Mouse (Mus musculus) retina, embryonic 14.5 days (tissue): ENCODE data around the gene Pdgfra.

Source experiments
- DNase-seq: peaks from one replicate; pipeline ENCODE4 v3.0.0-alpha.2; 2015; ENCODE audit warnings: low spot score

The Pdgfra gene

DNA sequence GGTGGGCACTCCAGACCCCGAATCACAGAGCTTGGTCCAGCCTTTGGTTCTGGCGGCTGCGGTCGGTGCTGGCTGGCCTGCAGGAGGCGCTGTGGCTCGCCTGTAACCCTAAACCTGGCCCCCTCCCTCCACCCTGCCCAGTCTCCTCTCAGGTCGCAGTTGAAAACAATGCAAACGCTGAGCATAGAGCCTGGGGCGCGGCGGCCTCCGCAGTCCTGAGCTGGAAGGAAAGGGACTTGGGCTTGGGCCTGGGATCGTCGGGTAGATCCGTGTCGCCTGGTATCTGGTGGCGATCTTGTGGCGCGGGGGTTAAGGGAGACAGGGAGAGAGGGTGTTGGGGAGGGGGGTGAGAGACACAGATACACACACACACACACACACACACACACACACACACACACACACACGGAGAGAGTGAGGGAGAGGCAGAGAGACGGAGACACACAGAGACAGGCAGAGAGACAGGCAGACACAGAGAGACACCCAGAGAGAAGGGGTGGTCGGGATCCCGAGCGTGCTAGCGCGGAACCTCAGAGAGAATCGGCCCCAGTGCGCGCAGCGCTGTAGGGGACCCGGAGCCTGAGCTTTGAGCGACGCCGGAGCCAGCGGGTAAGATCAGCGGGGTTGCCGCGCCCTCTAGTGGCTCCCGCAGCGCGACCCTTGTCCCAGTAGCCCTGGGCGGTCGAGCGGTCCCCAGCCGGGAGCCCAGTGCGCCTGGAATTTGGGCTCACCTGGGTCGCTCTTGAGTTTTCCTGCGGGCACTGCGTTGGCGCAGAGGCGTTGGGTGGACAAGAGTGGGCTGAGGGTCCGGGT, 3.9 kb downstream of the Pdgfra start:
- peak; percentile 90 for DNase-seq

GRCm38 (mm10) chr5:75156554-75157036, 4.5 kb downstream of the Pdgfra start:
- DNase-seq, result peak; percentile 64

DNA sequence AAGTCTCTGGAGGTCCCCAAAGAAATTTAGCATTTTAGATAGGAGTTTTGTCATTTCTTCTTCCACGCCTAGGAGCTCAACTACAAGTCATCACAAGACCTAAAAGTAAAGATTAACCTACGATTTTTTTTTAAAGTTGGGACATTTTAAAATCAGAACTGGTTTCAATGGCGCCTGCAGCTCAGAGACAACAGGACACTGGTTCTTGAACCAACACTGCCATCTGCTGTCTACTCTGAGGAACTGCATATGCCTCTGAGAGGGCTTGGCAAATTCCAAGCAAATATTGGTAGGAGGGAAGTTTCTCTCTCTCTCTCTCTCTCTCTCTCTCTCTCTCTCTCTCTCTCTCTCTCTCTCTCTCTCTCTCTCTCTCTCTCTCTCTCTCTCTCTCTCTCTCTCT, 4.9 kb downstream of the Pdgfra start:
- DNase-seq, result peak; percentile 93

DNA sequence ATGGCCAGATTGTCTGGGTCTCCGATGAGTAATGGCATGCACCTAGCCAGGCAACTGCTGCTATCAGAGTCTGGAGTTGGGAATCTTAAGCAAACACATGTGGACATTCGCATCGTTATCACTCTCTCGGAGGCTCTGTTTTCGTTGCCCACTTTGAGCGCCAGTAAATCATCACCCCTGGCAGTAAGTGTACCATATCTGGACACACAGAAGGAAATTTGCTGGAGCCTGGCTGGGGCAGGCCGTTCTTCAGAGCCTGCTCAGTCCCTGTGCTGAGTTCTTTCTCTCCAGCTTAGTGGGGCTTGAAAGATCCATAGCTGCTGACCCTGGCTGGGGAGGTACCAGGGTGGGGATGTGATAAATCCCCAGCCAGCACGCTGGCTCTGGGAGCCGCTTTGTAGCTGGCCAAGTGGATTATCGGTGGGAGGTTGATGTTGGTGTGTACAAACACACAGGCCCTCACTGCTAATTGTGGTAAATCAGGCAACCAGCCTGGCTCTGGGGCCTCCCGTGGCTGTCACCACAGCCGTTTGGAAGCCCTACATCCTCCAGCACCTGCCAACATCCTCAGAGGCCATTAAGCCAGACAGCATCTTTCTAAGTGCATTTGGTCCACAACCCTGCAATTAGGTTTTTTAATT, 8.6 kb downstream of the Pdgfra start:
- DNase-seq, result no peak

DNA sequence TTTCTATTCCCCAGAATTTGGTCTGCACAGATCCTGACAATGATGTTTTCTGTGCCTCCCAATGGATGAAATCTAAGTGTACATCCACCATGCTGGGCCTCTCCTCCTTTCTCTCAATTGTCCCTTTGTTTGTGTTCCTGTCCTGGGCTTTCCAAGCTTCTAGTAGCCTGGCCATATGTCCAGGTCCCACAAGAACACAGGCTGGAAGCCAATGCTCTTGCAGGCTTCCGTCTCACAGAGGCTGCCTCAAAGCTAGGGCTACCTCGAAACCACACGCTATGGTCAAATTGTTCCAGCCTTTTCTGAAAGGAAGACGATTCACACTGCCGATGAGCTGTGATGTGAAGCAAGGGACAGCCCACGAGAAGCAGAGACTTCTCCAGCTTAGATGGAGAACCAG, 9.5 kb downstream of the Pdgfra start:
- no peak for DNase-seq

- peak; percentile 43 for DNase-seq
These were observed 11.3 kb downstream of the Pdgfra start for GRCm38 (mm10) chr5:75163289-75163951.

GRCm38 (mm10) chr5:75164688-75165087, 12.6 kb downstream of the Pdgfra start:
- DNase-seq, result peak; percentile 44

- peak; percentile 30 for DNase-seq
These were observed 17.7 kb downstream of the Pdgfra start for GRCm38 (mm10) chr5:75169837-75170236.

GRCm38 (mm10) chr5:75171859-75172258, 19.8 kb downstream of the Pdgfra start:
- peak; percentile 55 for DNase-seq

GRCm38 (mm10) chr5:75179249-75179648, 27.2 kb downstream of the Pdgfra start:
- DNase-seq, result no peak

DNA sequence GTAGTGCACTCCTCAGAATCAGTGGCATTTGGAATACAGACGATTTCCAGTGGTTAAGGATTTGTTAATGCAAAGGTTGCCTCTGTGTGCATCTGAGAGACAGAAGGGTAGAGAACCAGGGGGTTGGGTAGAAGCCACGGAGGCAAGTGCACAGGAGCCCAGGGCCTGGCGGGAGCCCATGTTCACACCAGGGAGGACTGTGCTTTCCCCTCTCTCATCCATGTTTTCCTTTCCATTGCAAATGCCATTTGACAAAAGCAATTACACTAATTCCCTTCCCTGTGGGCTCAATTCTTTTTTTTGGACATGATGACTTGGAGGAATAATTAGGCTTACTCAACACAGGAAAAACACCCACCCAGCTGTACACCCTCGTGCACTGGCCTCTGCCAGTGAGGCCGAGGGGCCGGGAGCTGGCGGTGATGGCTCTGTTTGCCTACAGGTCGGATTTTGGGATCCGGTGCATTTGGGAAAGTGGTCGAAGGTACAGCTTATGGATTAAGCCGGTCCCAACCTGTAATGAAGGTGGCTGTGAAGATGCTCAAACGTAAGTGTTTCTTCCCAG, 27.7 kb downstream of the Pdgfra start:
- no peak for DNase-seq

- no peak for DNase-seq
These were observed 31.6 kb downstream of the Pdgfra start for GRCm38 (mm10) chr5:75183653-75184052.

- no peak for DNase-seq
These were observed 32.0 kb downstream of the Pdgfra start for GRCm38 (mm10) chr5:75184112-75184511.

GRCm38 (mm10) chr5:75184693-75185235, 32.7 kb downstream of the Pdgfra start:
- no peak for DNase-seq

GRCm38 (mm10) chr5:75185584-75185983, 33.5 kb downstream of the Pdgfra start:
- DNase-seq, result no peak

- no peak for DNase-seq
These were observed 37.4 kb downstream of the Pdgfra start for GRCm38 (mm10) chr5:75189319-75189987.

DNA sequence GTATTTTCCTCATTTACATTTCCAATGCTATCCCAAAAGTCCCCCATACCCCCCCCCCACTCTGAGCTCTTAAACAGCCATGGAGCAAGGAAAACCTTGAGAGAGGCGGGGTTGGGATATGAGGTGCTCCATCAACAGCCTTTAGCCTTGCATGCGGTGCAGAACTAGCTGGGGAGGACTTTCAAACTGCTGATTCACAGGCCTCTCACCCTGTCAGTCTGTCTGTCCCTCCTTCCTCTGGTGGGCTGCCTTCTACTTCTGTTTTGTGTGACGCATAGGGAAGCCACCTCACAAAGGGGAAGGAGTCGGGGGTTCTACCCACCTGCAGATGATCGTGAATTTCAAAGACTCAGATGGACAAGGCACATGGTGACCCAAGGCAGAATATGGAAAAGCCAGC, 41.0 kb downstream of the Pdgfra start:
- no peak for DNase-seq

- DNase-seq, result no peak
These were observed 46.3 kb downstream of the Pdgfra start for GRCm38 (mm10) chr5:75198413-75198812.

DNA sequence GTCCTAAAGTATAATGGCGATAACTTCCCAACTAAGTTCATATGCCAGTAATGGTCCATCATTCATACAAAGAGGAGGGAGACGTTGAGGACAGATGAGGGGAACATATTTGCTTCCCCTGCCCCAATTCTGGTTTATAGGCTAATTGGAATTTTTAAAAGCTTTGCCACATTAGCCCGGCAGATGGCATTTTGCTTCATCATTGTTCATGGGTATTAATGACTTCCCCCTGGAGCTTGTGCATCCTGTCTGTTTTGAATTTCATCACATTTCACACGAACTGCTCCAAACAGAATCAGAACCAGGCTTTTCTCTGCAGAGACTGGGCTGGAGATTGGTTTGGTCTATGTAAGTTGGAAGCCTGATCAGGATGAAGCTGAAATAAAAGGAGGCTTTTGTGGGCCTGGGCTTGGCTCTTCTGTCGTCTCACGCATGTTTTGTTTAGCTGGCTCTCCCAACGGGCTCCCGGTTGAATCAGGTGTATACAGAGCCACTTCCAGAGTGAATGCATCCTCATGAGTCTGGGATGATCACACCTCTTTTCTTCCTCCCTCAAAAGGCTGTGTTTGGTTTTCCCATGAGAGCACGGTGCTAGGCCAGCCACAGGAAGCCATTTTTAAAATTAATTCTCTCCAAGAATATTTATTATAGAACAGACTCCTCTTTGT, 47.7 kb downstream of the Pdgfra start:
- DNase-seq, result peak; percentile 28

- no peak for DNase-seq
These were observed 48.3 kb downstream of the Pdgfra start for GRCm38 (mm10) chr5:75200366-75200724.

- no peak for DNase-seq
These were observed 55.8 kb downstream of the Pdgfra start for GRCm38 (mm10) chr5:75207905-75208304.
